Mouse (Mus musculus): ENCODE measurements around the gene Trp53bp2. TPM values are rescaled to one million over a fixed set of nuclear protein-coding genes. Genes with fewer than 3 reads are reported as not detected.

Trp53bp2 gene
- total RNA-seq, 2 experiments from 2014 or later, result 17.2 to 20.3 TPM

DNA sequence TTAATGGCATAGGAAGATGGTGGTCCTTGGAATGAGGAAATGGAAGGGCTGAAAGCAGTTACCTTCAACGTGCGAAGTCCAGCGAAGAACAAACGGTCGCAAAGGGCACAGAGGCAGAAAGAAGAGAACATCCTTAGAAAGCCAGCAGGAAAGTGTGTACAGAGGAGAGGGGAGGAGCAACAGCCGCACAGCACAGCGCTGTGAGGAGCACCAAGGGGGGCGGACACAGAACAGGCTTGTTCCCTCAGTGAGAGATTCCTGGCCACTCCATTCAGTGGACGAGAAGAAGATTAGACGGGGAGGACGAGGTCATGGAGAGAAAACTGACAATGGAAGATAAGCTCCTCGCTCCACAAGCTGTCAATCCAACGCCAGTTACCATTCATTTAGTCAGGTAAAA, 5.9 kb upstream of the Trp53bp2 start:
- no peak for DNase-seq
- intact Hi-C loops (cut with DNase I), result no loop called here

DNA sequence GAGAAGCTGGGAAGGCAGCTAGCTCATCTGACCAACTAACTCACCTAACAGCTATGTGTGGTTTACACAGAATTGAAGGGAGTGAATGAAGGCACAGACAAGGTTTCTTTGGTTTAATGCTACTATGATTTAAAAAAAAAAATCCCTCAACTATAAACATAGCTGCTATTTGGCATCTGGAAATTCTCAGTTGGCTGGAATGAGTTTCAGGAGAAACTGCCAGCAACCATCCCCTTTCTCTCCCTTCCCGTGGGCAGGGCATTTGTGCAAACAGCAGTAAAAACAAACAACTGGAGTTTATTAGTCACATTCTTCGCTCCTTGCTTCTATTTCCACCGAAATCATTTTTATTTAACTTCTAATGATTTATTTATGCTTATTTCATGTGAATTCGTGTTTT, 2.4 kb upstream of the Trp53bp2 start:
- DNase-seq, result no peak
- intact Hi-C loops (cut with DNase I), result no loop called here

DNA sequence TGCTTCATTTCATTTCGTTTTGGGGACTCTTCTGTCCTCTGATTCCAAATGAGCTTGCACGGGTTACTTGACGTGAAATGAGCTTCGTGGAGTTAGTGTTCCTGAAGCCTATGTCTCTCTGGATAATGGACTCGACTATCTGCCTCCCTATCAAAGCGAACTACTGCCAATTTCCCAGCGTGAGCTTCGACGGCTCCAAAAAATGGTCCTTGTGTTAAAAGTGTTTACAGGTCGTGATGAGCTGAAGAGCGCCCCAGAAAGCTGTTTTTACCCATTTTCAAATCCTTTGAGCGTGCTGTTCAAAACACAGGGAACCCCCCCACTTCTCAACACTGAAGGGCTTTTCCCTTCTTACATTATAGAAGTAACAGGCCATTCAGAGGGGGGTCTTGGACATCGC, 729 bp upstream of the Trp53bp2 start:
- no peak for DNase-seq
- intact Hi-C loops (cut with DNase I), result loop anchor here (2.0 kb wide), 1 partner anchor 67 kb away; the partner anchor contains the start of gene Fbxo28

DNA sequence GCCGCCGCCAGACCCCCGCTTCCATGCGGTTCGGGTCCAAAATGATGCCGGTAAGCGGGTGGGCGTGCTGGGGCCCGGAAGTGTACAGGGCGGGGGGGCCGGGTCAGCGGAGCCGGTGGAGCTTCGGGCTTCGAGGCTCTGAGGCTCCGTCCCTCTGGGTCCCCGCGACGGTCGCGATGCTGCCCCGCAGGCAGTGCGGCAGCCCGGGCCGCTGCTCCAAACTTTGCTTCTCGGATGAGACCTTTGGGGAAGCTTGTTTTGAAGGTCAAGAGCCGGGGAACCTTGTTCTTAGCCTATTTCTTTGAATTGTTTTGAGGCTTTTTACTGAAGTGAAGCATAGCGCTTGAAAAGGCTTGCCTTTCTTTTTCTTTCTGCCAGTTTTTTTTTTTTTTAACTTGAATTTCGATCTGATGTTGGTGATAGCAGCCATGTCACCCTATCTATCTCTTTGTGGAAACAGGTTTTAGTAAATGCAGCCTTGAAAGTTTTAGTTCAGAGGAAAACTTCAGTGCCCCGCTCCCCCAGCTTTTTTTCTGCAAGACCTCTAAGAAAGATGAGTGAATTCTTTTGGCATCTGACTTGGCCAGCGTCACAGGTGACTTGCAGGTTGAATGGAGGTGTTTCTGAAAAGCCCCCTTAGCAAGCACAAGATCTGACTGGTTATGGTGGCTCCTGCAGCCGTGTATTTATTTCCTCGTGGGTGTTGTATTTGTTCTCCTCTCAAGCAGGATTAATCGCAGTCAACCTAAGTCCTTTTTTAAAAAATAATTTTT, 615 bp downstream of the Trp53bp2 start:
- intact Hi-C loops (cut with DNase I), result loop anchor here (2.0 kb wide), 1 partner anchor 69 kb away; the partner anchor contains the start of gene Fbxo28
- no peak for DNase-seq

DNA sequence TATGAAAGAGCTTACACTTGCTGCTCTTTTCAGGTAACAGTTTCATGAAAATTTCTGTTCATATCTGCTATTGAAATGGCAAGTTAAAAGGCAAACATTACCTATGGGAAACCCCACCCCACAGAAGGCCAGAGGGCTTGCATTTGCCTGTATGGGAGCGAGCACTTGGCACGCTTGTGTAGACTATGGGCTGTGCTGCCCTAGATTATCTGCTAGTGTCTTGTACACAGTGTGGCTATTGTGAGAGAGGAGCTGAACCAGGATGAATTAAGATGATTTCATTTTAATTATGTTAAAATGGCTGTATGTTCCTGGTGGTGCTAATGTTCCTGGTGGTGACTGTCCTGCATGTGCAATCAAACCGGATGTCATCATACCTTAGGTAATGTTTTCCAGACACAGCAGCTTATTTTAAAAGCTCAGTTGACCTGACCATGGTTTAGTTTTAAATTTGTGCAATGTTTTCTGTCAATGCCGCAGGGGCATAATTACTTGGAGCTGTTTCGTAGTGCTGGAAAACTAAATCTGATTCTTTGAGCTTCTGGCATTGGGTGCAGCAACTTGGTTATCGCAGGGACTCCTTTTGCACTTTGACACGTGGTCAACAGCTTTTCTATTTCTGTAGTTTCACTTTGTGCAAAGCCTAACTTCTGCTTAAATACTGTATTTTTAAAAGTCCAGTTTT, 3.8 kb downstream of the Trp53bp2 start:
- DNase-seq, result no peak
- intact Hi-C loops (cut with DNase I), result no loop called here

DNA sequence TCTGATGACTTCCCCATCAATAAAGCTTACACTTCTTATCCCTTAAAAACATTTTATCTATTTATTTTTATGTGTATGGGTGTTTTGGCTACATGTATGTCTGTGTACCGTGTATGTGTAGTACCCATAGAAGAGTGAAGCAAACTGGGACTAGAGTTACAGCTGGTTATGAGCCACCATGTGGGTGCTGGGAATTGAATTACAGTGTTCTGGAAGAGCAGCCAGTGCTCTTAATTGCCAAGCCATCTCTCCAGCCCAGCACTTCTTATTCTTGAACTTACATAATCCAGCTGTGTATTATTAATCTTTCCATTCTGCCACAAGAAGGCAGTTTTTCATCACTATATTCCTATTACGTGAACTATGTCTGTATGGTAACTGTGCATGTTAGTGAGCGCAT, 10.5 kb downstream of the Trp53bp2 start:
- intact Hi-C loops (cut with DNase I), result no loop called here
- no peak for DNase-seq

DNA sequence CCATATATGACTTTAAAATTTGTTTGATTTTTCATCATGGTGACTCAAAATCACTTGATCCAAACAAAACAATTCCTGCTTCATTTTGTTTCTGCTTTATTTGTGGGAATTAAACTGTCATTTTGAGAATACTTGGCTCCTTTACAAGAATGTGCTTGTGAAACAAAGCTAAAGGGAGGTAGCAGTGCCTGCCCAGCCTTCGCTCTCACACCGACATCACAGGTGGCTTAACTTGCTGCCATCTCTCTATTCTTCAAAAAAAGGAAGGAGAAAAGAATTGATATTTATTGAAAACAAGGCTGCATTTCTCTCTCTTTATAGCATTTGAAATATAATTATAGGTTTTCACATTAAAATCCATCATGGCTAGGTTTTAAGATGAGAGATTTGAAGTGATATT, 15.3 kb downstream of the Trp53bp2 start:
- intact Hi-C loops (cut with DNase I), result no loop called here
- DNase-seq, result no peak

DNA sequence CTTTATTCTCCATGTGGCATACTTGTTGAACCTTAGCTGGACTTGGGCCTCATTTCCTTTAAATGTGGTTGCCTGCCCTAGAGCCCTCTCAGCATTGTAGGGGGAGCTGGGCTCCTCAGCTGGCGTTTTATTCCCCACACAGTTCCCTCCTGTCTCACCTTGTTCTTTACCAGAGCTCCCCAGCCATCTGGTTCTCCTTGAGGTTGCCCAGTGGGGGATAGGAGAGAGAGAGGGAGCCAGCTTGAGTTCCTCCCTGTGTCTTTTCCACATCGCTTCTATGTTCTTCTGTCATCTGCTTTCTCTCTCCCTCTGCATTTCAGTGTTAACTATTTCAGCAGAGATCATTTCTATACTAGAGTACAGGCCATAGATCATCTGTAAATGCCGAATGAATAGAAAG, 16.2 kb downstream of the Trp53bp2 start:
- no peak for DNase-seq
- intact Hi-C loops (cut with DNase I), result no loop called here

DNA sequence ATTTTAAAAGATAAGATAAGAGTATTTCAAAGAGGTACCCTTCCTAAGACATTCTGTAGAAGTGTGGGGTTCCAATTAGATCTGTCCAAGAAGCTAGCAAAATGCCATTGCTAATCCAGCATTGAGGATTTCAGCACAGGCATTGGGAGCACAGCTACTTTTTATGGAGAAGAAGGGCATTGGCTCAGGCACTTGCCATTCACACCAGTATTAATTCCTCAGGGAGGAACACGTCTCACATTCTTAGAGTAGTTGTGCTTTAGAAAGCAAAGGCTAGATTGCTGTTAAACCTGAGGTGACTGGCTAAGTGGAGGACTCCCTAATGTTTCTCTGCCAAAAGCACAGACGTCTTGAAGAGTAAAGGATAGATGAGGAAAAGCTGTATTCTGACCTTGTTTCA, 17.5 kb downstream of the Trp53bp2 start:
- DNase-seq, result peak in 1 of 2 experiments; percentile 29
- intact Hi-C loops (cut with DNase I), result no loop called here

DNA sequence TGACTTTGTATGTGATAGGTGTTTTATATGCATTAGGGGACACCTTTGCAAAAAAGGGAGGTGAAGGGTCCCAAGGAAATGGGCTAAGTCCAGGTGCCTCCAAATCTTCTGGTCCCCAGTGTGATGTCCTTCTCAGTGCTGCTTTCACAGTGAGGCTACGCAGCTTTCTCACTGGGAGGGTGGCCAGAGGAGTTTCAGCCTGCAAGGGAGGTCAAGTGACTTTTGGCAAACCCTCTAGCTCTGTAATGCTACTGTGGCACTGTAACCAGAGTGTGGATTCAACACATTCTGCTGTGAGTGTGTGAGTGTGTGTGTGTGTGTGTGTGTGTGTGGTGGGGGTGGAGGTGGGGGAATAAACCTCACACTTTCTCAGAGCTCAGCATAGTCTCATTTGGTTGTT, 18.5 kb downstream of the Trp53bp2 start:
- DNase-seq, result peak; percentile 84 to 85
- intact Hi-C loops (cut with DNase I), result no loop called here

- intact Hi-C loops (cut with DNase I), result loop anchor here (2.0 kb wide), 1 partner anchor 15 kb away; no protein-coding TSS in a partner anchor
- DNase-seq, result no peak
Measured at GRCm38 (mm10) chr1:182429826-182430225, 20.9 kb downstream of the Trp53bp2 start.

DNA sequence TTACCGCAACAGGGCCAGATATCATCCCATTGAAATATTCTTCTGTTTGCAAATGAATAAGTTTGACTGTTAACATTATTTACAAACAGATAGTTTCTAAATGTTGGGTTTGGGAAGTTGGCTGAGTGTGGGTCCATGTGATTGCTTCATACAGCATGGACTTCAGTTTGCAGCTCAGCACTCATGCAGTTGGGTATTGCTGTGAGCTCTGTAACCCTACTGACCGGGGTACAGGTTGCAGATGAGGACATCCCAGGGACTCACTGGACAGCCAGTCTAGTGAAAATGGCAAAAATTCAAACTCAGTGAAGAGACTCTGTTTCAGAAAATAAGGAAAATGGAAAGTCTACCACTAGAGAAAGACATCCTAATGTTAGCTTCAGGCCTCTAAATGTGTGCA, 21.7 kb downstream of the Trp53bp2 start:
- intact Hi-C loops (cut with DNase I), result no loop called here
- DNase-seq, result no peak

DNA sequence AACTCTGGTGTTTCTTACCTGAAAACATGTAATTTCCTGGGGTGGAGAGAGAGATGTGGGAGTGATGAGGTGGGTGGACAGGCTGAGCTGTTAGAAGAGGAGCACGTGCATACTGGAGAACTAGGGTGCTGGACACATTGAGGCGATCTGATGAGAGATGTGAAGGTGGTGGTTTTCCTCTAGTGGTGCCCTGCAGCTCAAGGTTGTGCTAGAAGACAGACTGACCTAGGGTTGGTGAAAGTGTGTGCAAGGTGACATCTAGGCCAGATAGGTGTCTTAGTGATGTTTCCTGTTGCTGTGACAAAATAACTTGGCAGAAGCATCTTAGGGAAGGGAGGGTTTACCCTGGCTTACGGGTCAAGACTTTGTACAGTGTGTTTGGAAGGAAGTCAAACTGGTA, 23.1 kb downstream of the Trp53bp2 start:
- no peak for DNase-seq
- intact Hi-C loops (cut with DNase I), result no loop called here

GRCm38 (mm10) chr1:182436746-182437145, 27.8 kb downstream of the Trp53bp2 start:
- DNase-seq, result no peak
- intact Hi-C loops (cut with DNase I), result no loop called here

GRCm38 (mm10) chr1:182439546-182440222, 30.7 kb downstream of the Trp53bp2 start:
- intact Hi-C loops (cut with DNase I), result no loop called here
- peak; percentile 86 for DNase-seq

DNA sequence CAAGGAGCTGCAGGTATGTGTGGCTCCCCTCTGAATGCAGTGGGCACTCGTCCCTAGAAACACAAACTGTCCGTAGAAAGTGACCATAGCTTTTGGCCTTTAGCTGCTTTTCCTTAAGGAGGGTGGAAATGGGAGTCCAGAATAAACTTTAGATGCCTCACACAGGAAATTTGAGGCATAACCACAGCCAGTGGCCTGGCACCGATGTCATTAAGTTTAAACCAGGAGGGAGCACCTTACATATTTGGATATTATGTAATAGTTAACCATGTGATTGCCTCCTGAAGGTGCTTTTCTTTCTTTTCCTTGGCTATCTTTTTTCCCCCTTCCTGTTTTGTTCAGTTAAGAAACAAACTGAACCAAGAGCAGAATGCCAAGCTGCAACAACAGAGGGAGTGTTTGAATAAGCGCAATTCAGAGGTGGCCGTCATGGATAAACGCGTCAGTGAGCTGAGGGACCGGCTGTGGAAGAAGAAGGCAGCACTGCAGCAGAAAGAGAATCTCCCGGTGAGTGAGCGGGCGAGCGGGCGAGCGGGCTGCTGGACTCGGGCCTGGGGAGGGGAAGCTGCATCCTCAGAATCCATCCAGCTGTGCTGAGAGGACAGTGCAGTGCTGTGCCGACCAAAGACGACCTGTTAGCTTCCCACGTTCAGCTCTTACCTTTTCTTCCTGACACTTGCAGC, 33.0 kb downstream of the Trp53bp2 start:
- intact Hi-C loops (cut with DNase I), result no loop called here
- no peak for DNase-seq

- intact Hi-C loops (cut with DNase I), result loop anchor here (2.0 kb wide), 1 partner anchor 15 kb away; no protein-coding TSS in a partner anchor
Measured at GRCm38 (mm10) chr1:182444116-182444515, 35.1 kb downstream of the Trp53bp2 start.

GRCm38 (mm10) chr1:182448276-182449035, 39.5 kb downstream of the Trp53bp2 start:
- intact Hi-C loops (cut with DNase I), result no loop called here
- DNase-seq, result no peak

More at GRCm38 (mm10) chr1:182444116-182444515, 35.1 kb downstream of the Trp53bp2 start:
- no peak for DNase-seq

DNA sequence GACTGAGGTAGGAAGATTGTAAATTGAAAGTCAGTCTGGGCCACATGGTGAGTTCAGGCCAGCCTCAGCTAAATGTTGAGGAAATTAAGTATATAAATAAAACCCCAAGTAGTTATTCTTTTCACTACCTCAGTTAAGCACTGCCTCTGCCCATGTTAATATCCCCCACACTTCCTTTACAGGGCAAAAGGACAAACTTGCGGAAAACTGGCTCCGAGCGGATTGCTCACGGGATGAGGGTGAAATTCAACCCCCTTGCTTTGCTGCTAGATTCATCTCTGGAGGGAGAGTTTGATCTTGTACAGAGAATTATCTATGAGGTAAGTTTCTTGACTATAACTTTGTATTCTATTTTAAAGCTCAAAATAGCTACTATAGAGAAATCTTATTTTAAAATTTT, 43.5 kb downstream of the Trp53bp2 start:
- no peak for DNase-seq
- intact Hi-C loops (cut with DNase I), result no loop called here

- DNase-seq, result no peak
- intact Hi-C loops (cut with DNase I), result no loop called here
Measured at GRCm38 (mm10) chr1:182455080-182455479, 46.1 kb downstream of the Trp53bp2 start.

Measured in heart, postnatal 10 days (tissue).